Mouse (Mus musculus): ENCODE data around the gene Rhpn2. TPM values are rescaled to one million over a fixed set of nuclear protein-coding genes. Genes with fewer than 3 reads are reported as not detected.

Rhpn2 gene
- total RNA-seq, 2 experiments from 2014 or later: 2.9 to 4.8 TPM

- DNase-seq (ENCODE audit: low spot score in 2 of 2): no peak
Observed at GRCm38 (mm10) chr7:35347918-35348700, 14.1 kb downstream of the Rhpn2 start.

GRCm38 (mm10) chr7:35349022-35349421 is 15.1 kb downstream of the Rhpn2 start:
- DNase-seq (ENCODE audit: low spot score in 2 of 2): no peak

- DNase-seq (ENCODE audit: low spot score in 2 of 2): no peak
Observed at GRCm38 (mm10) chr7:35349886-35350684, 16.1 kb downstream of the Rhpn2 start.

- no peak for DNase-seq (ENCODE audit: low spot score in 2 of 2)
Observed at GRCm38 (mm10) chr7:35351155-35351554, 17.2 kb downstream of the Rhpn2 start.

- DNase-seq (ENCODE audit: low spot score in 2 of 2): no peak
Observed at GRCm38 (mm10) chr7:35353306-35353705, 19.3 kb downstream of the Rhpn2 start.

GRCm38 (mm10) chr7:35355303-35355872 is 21.4 kb downstream of the Rhpn2 start:
- DNase-seq (ENCODE audit: low spot score in 2 of 2): no peak

- DNase-seq (ENCODE audit: low spot score in 2 of 2): no peak
Observed at GRCm38 (mm10) chr7:35357621-35358020, 23.7 kb downstream of the Rhpn2 start.

GRCm38 (mm10) chr7:35362253-35362652 is 28.3 kb downstream of the Rhpn2 start:
- DNase-seq (ENCODE audit: low spot score in 2 of 2): no peak

GRCm38 (mm10) chr7:35362868-35363267 is 28.9 kb downstream of the Rhpn2 start:
- DNase-seq (ENCODE audit: low spot score in 2 of 2): no peak

GRCm38 (mm10) chr7:35365161-35365910 is 31.4 kb downstream of the Rhpn2 start:
- DNase-seq (ENCODE audit: low spot score in 2 of 2): no peak

- DNase-seq (ENCODE audit: low spot score in 2 of 2): no peak
Observed at GRCm38 (mm10) chr7:35371096-35371495, 37.1 kb downstream of the Rhpn2 start.

GRCm38 (mm10) chr7:35372483-35373017 is 38.6 kb downstream of the Rhpn2 start:
- DNase-seq (ENCODE audit: low spot score in 2 of 2): no peak

GRCm38 (mm10) chr7:35373146-35373989 is 39.4 kb downstream of the Rhpn2 start:
- no peak for DNase-seq (ENCODE audit: low spot score in 2 of 2)

- DNase-seq (ENCODE audit: low spot score in 2 of 2): no peak
Observed at GRCm38 (mm10) chr7:35374265-35374664, 40.3 kb downstream of the Rhpn2 start.

- DNase-seq (ENCODE audit: low spot score in 2 of 2): no peak
Observed at GRCm38 (mm10) chr7:35376623-35377022, 42.7 kb downstream of the Rhpn2 start.

GRCm38 (mm10) chr7:35379492-35380119 is 45.6 kb downstream of the Rhpn2 start:
- no peak for DNase-seq (ENCODE audit: low spot score in 2 of 2)

- no peak for DNase-seq (ENCODE audit: low spot score in 2 of 2)
Observed at GRCm38 (mm10) chr7:35380351-35380750, 46.4 kb downstream of the Rhpn2 start.

- no peak for DNase-seq (ENCODE audit: low spot score in 2 of 2)
Observed at GRCm38 (mm10) chr7:35381861-35382260, 47.9 kb downstream of the Rhpn2 start.

- DNase-seq (ENCODE audit: low spot score in 2 of 2): no peak
Observed at GRCm38 (mm10) chr7:35382706-35383353, 48.9 kb downstream of the Rhpn2 start.

All from adrenal gland, postnatal 4 days (tissue).